Mouse (Mus musculus): ENCODE measurements around the gene Narf. TPM values are rescaled to one million over a fixed set of nuclear protein-coding genes. Genes with fewer than 3 reads are reported as not detected.

Narf gene
- total RNA-seq, 2 experiments from 2014 or later: 40.9 to 56.1 TPM

Other genes starting within 250 kb of the Narf start
- gene Csnk1d, start 245.9 kb upstream of the Narf start, total RNA-seq (2021): 10 to 100 TPM; 50.2 to 56.9 TPM
- gene Cd7, start 197.8 kb upstream of the Narf start, total RNA-seq (2021): not detected
- gene Sectm1b, start 173.7 kb upstream of the Narf start, total RNA-seq (2021): not detected
- not detected for gene Sectm1a, start 156.0 kb upstream of the Narf start, total RNA-seq (2021)
- gene Tex19.2, start 118.6 kb upstream of the Narf start, total RNA-seq (2021): not detected
- not detected for gene Tex19.1, start 91.1 kb upstream of the Narf start, total RNA-seq (2021)
- 1 to 10 TPM; 1.6 to 2.1 TPM for gene Uts2r, start 77.0 kb upstream of the Narf start, total RNA-seq (2021)
- 1 to 10 TPM; 6.0 to 7.7 TPM for gene Hexdc, start 32.8 kb upstream of the Narf start, total RNA-seq (2021)
- gene Ogfod3, start 32.5 kb upstream of the Narf start, total RNA-seq (2021): 10 to 100 TPM; 10.0 to 12.0 TPM
- gene Cybc1, start 7.9 kb upstream of the Narf start, total RNA-seq (2021): 1 to 10 TPM; 4.4 to 5.6 TPM
- gene Foxk2, start 22.7 kb downstream of the Narf start, total RNA-seq (2021): 10 to 100 TPM; 18.9 to 24.7 TPM
- 10 to 100 TPM; 26.1 to 31.5 TPM for gene Wdr45b, start 117.2 kb downstream of the Narf start, total RNA-seq (2021)
- gene Rab40b, start 151.0 kb downstream of the Narf start, total RNA-seq (2021): 10 to 100 TPM; 14.7 to 20.5 TPM
- 1 to 10 TPM; 4.4 to 5.1 TPM for gene Fn3krp, start 184.1 kb downstream of the Narf start, total RNA-seq (2021)
- 1 to 10 TPM; 6.7 to 7.8 TPM for gene Fn3k, start 197.7 kb downstream of the Narf start, total RNA-seq (2021)
- 10 to 100 TPM; 13.6 to 14.1 TPM for gene Tbcd, start 214.7 kb downstream of the Narf start, total RNA-seq (2021)